Mouse (Mus musculus): Measurements from ENCODE around the gene Tbl3.

Tbl3 gene

DNA sequence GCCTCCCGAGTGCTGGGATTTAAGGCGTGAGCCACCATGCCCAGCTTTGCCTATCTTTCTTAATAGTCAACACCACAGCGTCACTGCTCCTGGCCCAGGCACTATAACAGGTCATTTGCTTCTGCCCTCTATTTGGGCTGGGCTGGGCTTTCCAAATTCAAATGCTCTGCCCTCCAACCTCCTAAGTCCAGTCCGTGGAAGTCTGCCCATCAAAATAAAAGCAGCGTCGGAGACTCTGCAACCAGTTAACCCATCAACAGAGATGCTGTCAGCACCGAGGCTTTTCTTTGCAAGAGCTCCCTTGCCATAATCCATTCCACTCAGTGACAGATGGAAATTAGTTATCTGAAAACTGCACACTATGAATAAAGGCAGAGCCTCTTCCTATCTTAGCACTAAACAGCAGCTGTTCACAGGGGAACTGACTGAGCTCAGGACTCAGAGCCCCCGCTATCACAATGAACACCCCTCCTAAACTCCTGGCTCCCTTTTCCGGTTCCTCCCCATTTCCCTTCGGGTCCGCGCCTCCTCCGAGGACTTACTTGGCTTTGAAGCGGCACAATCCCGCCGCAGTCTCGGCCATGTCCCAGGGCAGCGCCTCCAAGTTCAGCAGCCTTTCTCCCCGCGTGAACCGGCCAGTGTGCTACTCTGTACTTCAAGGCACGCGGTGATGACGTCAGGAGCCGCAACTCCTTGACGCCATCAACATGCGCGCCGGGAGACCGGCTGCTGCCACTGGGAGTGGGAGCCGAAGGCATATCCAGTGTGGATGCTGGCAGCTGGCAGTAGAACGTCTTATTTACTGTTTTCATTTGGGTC is at the start of gene Tbl3:
Tbl3 (minus strand) TSS at position 679 of the 819 bp plus-strand sequence.
- peak; percentile 89 for DNase-seq (ENCODE audit: low read depth)

DNA sequence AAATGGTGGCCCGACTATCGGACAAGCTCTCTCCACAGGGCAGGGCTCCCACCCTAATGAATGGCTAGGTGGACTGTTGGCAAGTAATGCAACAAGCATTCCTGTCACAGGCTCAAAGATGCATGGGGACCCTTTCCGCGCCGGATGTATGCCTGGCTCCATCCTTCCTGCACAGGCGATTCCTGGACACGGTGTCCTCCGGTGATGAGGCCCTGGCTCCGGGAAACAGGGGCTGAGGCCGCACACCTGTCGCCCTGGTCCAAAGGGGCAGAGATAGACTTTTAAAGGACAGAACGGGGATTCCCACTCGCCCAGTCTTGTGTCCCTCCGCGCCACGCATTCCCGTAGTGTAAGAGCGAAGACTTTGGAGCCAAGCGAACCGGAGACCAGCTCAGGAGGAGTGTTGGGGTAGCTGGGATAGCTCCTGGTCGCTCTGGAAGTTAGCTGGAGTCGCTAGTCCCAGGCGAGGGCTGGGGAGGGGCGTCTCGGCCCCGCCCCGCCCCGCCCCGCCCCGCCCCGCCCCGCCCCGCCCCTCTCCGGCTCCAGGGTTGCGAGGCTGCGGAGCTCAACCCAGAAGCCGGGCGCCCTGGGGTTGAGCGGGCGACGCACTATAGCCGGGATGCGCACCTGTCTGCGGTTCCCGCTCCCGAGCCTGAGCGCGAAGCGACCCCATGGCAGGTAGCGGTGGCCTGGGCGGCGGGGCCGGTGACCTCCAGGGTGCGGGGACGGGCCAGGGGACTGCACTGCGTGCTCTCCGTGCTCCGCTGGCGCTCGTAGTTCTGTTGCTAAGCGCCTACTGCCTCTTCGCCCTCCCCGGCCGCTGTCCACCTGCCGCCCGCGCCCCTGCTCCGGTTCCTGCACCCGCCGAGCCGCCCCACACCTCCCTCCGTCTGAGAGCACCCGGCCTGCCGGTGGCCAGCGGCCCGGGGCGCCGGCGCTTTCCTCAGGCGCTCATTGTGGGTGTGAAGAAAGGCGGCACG is 45.2 kb upstream of the Tbl3 start, which contains the start of gene Hs3st6:
Hs3st6 (plus strand) TSS at position 574 of the 980 bp plus-strand sequence.
- no peak for DNase-seq (ENCODE audit: low read depth)

DNA sequence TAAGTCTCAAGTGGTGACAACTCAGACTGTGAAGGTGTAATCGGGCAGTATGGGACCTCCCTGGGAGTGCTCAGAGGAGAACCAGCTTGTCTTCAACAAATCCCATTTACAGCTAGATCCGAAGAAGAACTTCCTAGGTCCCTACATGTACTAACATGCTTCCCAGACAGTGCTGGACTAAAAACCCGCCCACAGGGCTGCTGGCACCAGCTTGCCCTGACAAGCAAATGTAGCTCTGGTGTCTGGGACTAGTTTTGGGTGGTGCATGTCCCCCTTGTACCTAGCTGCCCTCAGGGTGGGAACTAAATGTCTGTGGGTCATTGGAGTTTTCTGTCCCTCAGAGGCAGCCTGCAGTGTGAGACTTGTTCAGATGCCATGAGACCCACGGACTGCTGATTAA is 44.1 kb upstream of the Tbl3 start:
- DNase-seq (ENCODE audit: low read depth): no peak

DNA sequence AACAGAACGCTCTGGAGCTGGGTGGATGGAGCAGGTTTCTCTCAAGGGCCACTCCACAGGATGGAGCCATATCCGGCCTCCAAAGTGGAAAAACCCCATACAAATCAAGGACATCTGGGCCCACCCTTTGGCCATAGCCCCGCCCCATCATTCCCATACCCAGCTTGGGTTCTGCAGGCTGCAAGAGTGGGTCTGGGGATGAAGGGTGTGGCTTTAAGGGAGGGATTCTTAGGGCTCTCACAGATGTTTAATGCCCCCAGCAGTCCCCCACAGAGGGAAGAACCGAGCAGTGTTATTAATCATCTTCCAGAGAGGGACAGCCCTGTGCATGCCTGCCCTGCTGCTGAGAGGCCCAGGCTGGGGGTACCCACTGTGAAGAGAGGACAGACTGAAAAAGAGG is 39.5 kb upstream of the Tbl3 start:
- DNase-seq (ENCODE audit: low read depth): no peak

DNA sequence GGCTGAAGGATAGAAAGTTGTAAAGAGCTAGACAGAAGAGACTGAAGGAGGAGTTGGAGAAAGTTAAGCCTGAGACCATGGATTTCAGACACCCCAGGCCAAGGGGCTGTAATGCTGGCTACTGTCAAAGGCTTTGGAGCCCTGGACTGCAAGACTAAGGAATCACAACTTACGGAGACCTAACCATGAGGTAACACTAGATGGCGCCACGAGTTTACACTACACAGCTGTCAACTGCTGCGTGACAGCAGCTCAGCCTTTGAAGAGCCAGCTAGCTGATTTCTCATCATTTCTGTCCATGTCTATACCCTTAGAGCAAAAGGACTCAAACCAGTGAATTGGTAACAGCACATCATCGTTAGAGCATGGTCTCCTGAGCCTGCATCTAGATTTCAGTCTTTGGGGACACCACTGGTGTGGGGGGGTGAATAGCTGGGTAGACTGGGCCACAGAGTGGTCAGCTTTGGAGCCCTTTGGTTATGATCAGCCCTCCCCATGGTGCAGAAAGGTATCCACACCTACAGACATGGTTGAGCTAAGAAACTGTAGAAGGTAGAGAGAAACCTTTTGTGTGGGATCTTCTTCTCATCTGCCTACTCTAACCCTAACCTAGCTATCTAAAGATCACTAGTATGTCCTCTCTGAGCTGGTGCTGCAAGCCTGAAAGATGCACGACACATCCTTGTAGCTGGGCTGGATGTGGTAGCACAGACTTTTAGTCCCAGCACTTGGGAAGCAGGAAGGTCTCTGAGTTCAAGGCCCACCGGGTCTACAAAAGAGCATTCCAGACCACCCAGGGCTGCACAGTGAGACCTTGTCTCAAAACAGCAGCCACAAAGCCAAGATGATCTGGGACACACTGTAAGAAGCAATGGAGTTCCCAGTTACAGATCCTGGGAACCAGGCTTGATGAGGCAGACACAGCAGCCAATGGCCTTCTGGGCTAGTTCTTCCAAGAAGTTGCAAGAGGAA is 38.4 kb upstream of the Tbl3 start:
- DNase-seq (ENCODE audit: low read depth): peak; percentile 90

DNA sequence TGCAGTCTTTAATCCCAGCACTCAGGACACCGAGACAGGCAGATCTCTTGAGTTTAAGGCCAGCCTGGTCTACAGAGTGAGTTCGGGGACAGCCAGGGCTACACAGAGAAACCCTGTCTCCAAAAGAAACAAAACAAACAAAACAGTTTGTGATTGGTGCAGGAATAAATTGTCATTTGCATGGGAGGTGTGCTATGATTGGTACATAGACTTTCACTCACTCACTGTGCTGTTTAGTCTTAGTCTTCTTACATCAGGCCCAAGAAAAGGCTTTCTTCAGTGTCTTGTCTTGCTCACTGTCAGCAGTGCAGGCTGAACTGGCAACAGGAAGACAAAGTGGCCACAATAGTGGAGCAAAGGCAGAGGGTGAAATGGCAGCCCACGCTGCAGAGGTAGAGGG is 36.9 kb upstream of the Tbl3 start:
- DNase-seq (ENCODE audit: low read depth): no peak

DNA sequence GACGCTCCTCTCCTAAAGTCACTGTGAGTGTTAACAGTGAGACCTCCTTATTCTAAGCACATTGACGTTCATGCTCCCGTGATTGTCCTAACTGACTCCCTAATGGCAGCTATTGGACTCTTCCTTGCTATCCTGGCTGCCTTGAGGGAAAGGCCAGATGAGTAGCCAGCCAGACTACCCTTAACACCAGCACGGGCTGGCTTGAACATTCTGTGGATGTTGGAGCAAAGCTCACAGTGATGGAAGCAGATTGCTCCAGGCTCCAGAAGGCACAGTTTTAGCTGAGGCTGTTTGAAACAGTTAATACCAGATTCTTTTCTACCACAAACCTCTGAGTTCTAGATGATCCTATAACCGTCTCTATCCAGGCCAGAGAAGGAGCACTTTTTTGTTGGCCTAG is 36.4 kb upstream of the Tbl3 start:
- no peak for DNase-seq (ENCODE audit: low read depth)

DNA sequence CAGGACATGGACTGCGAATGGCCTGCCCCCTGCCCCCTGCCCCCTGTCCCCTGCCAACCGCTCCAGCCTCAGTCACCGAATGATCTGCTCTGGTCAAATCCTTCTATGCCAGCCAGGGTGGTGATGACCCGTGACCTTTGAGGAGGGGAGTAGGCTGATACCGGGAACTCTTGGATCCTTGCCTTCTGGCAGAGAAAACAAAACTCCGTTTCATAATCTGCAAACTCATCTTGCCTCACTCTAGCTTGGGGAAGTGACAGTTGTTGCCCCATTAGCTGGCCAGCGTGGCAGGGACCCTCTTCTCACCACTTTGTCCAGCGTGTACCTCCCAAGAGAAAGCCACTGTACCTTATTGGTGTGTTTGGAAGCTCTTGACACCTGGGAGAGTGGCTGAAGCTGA is 34.8 kb upstream of the Tbl3 start:
- DNase-seq (ENCODE audit: low read depth): no peak

DNA sequence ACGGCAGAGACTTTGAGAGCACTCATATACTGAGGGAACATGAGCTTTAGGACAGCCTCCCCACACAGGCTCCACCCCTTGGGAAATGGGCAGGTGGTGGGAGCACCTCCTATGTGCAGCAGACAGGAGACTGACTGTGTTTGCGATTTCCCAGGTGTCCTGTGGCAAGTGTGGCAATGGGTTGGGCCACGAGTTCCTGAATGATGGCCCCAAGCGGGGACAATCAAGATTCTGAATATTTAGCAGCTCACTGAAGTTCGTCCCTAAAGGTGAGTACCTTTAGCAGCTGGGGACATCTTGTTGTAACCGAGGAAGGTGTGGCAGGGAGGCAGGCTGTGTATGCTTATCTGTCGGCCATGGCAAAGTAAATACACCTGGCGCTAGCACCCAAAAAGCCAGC is 32.5 kb upstream of the Tbl3 start:
- DNase-seq (ENCODE audit: low read depth): no peak

DNA sequence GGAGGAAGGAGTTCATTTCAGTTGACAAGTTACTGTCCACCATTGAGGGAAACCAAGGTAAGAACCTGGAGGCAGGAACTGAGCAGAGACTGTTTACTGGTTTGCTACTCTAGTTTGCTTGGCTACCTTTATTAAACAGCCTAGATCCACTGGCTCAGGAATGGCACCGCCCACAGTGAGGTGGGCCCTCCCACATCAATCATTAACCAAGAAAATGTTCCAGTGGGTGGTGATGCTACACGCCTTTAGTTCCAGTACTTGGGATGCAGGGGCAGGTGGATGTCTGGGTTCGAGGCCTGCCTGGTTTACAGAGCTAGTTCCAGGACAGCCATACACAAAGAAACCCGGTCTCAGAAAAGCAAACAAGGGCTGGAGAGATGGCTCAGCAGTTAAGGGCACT is 30.8 kb upstream of the Tbl3 start:
- DNase-seq (ENCODE audit: low read depth): no peak

DNA sequence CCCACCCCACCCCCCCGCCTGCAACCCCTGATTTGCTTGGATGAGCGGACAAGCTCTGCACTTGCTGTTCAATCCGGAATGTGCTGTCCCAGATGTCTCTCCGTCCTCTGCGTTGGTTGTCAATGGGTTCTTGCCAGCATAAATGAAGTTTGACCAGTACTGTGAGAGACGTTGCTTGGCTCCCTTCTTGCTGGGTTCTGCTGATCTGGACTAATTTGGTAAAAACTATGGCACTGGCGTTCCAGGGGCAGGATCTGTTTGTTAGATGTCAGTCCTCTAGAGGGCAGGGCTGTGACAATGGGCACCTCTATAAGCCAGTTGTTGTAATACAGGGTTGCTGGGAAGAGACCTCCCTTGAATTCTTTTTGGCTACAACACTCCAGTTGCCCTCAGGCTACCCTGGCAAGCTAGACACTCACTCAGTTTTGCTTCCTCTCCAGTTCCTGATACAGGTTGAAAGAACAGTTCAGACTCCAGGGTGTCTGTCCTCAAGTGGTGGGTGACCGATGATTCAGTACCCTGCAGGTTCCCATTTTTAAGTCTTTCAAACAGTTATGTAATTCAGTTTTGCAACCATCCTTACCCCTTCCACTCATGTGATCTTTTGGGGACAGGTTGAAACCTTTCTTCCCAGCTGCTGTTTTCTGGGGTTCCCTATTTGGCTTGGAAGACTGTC is 29.8 kb upstream of the Tbl3 start:
- no peak for DNase-seq (ENCODE audit: low read depth)

DNA sequence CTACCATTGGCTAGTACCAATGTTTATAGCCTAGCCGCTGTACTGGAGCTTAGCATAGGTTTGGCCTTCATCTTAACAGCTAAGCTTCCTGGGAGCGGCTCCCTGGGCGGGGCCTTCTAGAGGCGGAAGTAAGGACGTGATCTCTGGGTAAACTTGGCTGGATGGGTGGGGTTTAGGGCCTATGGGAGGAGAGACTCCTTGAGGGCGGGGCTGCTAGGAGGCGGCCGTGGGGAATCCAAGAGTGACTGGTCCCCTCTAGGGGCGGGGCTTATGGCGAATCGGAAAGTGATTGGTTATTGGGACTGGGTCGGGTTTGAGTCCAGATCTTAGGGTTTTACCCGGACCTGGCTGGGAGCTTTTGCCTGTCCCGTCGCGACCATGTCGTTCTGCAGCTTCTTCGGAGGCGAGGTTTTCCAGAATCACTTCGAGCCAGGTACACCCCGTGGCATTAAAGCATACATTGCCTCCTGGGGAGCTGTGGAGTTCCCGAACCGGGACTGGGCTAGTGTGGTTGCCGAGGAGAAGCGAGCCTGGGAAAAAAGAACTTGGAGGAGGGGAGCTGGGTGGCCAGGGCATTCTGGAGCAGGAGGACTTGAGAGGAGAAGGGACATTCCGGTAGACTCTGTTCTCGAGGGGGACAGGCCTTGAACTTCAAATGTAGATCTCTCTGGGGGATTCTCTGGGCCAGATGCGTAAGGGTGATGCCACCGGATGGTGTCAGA is 29.0 kb upstream of the Tbl3 start, which contains the start of gene Msrb1:
Msrb1 (plus strand) TSS at position 313 of the 722 bp plus-strand sequence.
- DNase-seq (ENCODE audit: low read depth): peak; percentile 99

DNA sequence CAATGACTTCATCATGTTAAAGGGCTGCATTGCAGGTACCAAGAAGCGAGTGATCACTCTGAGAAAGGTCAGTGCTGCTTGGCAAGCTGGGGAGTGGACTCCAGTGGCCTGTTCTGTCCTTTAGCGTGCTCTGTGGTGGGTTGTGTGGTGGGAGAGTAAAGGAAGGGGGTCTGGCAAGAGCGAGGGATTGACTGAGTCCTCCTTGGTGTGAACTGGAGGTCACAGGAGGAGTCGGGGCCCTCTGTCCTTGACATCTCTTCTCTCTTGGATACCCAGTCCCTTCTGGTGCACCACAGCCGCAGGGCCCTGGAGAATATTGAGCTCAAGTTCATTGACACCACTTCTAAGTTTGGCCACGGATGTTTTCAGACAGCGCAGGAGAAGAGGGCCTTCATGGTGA is 28.0 kb upstream of the Tbl3 start:
- DNase-seq (ENCODE audit: low read depth): no peak

DNA sequence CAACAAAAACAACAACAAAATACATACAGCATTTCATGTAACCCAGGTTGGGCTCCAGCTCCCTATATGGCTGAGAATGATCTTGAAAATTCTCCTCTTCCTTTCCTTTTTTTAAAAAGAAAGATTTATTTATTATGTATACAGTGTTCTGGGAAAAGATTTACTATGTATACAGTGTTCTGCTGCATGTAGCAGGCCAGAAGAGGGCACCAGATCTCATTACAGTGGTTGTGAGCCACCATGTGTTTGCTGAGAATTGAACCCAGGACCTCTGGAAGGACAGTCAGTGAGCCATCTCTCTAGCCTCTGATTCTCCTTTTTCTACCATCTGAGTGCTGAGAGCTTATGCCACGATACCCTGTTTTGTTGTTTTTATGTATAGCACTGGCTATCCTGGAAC is 27.1 kb upstream of the Tbl3 start:
- DNase-seq (ENCODE audit: low read depth): no peak

DNA sequence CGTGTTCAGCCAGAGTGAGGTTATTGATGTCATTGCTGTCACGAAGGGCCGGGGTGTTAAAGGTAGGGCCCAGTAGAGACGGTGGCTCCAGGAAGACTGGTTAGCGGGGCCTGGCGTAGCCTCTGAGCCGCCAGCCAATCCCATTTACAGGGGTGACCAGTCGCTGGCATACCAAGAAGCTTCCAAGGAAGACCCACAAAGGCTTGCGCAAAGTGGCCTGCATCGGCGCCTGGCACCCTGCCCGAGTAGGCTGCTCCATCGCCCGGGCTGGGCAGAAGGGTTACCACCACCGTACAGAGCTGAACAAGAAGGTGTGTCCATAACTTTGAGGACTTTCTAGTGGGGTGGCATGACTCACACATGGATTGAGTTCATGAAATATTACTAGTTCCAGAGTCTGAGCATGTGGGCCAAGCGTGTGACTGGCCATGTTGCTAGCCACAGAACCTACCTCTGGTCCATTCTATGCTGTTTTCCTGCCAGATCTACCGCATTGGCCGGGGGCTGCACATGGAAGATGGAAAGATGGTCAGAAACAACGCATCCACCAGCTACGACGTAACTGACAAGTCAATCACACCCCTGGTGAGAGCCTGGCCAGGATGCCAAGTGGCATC is 26.1 kb upstream of the Tbl3 start:
- no peak for DNase-seq (ENCODE audit: low read depth)

DNA sequence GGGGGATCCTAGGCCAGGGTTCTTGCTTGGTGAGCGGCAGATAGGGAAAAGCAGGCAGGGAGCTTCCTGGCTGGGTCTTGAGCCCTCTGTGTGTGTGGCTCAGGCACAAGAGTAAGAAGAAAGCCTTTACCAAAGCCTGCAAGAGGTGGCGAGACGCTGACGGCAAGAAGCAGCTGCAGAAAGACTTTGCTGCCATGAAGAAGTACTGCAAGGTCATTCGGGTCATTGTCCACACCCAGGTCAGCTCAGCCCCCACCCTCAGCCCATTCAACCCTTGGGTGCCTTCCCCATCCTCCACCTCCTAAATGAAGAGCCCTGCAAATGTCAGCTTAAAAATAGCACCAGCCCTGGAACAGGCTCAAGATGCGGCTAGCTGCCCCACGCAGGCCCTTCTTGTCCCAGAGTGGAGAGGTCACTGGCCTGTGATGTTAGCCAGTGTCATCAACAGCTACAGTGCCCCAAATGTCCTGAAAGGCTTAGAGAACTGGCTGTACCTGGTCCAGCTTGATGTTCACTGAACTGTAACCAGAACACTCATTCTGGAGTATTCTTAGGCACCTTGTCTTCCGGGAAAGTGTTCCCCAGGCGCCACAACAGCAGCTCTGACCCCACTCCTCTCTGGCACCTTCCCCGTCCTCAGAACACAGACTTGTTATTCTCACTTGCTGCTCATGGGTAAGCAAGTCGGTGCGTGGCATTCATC is 24.9 kb upstream of the Tbl3 start:
- no peak for DNase-seq (ENCODE audit: low read depth)

DNA sequence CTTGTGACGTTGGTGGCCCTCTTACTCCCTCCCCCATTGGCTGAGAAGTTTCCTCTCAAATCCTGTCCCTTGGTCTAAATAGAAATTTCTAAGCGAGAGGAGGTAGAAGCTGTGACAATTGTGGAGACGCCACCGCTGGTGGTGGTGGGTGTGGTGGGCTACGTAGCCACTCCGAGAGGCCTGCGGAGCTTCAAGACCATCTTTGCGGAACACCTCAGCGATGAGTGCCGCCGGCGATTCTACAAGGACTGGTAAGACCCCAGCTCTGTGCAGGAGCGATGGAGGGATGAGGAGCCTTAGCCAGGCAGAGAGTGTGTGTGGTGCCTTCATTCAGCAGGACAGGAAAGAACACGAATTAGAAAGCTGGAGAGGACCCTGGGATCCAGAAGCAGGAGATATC is 23.3 kb upstream of the Tbl3 start:
- DNase-seq (ENCODE audit: low read depth): no peak

DNA sequence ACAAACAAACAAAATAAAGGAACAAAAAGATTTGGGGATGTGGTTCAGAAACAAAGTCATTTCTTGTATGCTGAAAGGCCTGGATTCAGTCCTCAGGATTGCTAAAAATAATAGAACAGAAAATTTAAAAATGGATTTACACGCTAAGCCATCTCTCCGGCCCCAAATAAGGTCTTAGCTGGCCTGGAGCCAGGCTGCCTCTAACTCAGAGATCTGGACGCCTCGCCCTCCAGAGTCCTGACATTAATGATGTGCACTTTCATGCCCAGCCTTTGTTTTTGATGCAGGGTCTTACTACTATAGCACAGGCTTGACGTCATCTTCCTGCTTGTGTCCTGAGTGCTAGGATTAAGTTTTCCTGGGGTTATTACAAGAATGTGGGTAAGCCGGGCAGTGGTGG is 21.6 kb upstream of the Tbl3 start:
- no peak for DNase-seq (ENCODE audit: low read depth)

DNA sequence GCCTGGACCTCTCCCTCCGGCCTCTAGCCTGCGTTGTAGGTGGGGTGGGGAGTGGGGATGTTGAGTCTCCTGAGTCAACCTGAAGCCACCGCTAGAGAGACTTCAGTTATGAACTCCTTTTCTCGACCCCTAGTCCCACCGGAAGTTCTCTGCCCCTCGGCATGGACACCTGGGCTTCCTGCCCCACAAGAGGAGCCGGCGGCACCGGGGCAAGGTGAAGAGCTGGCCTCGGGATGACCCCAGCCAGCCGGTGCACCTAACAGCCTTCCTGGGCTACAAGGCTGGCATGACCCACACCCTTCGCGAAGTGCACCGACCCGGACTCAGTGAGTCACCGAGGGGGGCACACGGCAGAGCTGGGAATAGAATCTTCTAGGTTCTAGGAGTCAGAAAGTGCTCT is 20.7 kb upstream of the Tbl3 start:
- no peak for DNase-seq (ENCODE audit: low read depth)
